Mouse (Mus musculus) spleen, adult 2 months (tissue): ENCODE results near the gene Eif3m. TPM values are rescaled to one million over a fixed set of nuclear protein-coding genes. Genes with fewer than 3 reads are reported as not detected.

ENCODE experiments used
- DNase-seq, 2 experiments: peaks; one replicate each; pipeline versions ENCODE4 v3.0.0 to v3.0.0-alpha.2; 2012 to 2021; ENCODE audit warnings: low spot score in 2 of 2, low read depth in 1 of 2
- H3K27ac ChIP-seq: fragments of 200-500 bp; 2 replicates; pipeline ENCODE4 v1.5.1; 2012; ENCODE audit warnings: low read length, inconsistent platforms; ENCODE audit not compliant: insufficient read depth
- H3K27me3 ChIP-seq: fragments of 200-500 bp; 2 replicates; pipeline ENCODE4 v1.6.1; 2012; ENCODE audit warnings: mild to moderate bottlenecking, moderate library complexity, low read length, inconsistent platforms; ENCODE audit not compliant: control insufficient read depth, insufficient read depth
- H3K36me3 ChIP-seq: fragments of 200-500 bp; 2 replicates; pipeline ENCODE4 v1.6.1; 2012; ENCODE audit warnings: mild to moderate bottlenecking, low read length, inconsistent platforms; ENCODE audit not compliant: control insufficient read depth, insufficient read depth
- H3K4me1 ChIP-seq: fragments of 200-500 bp; 2 replicates; pipeline ENCODE4 v1.6.1; 2011; ENCODE audit warnings: inconsistent platforms; ENCODE audit not compliant: control insufficient read depth, insufficient read depth, insufficient read length
- H3K4me3 ChIP-seq: fragments of 200-500 bp; 2 replicates; pipeline ENCODE4 v1.5.1; 2011; ENCODE audit warnings: mild to moderate bottlenecking, inconsistent platforms; ENCODE audit not compliant: insufficient read depth, insufficient read length; ENCODE audit errors: extremely low read depth
- CTCF ChIP-seq: fragments of 200-500 bp; IDR thresholded peaks from 2 replicates; pipeline ENCODE4 v1.5.1; 2011; ENCODE audit warnings: mild to moderate bottlenecking, inconsistent platforms; ENCODE audit not compliant: insufficient read depth, insufficient read length, insufficient replicate concordance; ENCODE audit errors: extremely low read depth
- POLR2A ChIP-seq: fragments of 200-500 bp; IDR thresholded peaks from 2 replicates; pipeline ENCODE4 v1.6.1; 2011; ENCODE audit warnings: low read depth, low read length, inconsistent platforms
- WGBS: fragments of 180-500 bp; shearing (Covaris S2); methylation state at CpG from one replicate; pipeline ENCODE4 v1.1.7; 2018; 5-methylcytosine and 5-hydroxymethylcytosine counted together
- polyA plus RNA-seq: library from polyadenylated mRNA; depleted of rRNA; stranded (reverse); fragments of >200 nt; gene quantifications from 2 replicates; pipeline ENCODE4 v1.2.3, GENCODE M21; 2012; rRNA removed

Gene Eif3m
- polyA plus RNA-seq, 1 experiment, result 17.2 TPM

DNA sequence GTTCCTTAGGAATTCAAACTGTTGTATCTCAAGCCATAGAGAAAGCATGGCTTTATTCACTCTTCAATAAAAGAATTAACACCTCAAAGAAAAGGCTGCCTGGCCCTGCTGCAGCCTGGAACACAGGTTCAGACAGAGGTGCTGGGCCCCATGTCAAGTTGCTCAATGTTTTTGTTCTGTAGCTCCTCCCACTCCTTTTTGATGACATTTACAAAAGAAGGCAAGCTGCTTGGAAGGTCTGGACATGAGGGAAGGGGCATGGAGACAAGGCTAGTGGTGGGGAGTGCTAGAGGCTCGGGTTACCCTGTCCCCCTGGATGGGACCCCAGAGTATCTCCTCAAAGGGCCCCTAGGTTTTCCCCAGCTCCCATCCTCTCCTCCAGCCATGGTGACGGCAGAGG, 35.2 kb downstream of the Eif3m start:
- TF ChIP-seq POLR2A, result no peak
- TF ChIP-seq CTCF, result no peak
- DNase-seq, result no peak
- 78% methylated on average over 2 of the region's 2 CpGs for WGBS
- no peak overlapping the region for H3K27ac ChIP-seq
- peaks cover 3% of the 10 kb centered on the region; the same call in 1 of the 2 replicates for H3K4me1 ChIP-seq
- H3K27me3 ChIP-seq, result no peaks in the 10 kb centered on the region
- no peaks in the 10 kb centered on the region for H3K36me3 ChIP-seq
- H3K4me3 ChIP-seq, result no peak overlapping the region

GRCm38 (mm10) chr2:104964492-104964891, 52.4 kb downstream of the Eif3m start:
- Histone ChIP-seq H3K27ac (no peak overlapping the region), H3K4me3 (no peak overlapping the region), H3K4me1 (no peaks in the 10 kb centered on the region), H3K27me3 (no peaks in the 10 kb centered on the region), H3K36me3 (no peaks in the 10 kb centered on the region)
- DNase-seq, result no peak
- TF ChIP-seq POLR2A (no peak), CTCF (no peak)
- 43% methylated on average over 1 of the region's 1 CpGs for WGBS

Other genes starting within 250 kb of the Eif3m start
- gene Qser1, start 200.3 kb downstream of the Eif3m start, polyA plus RNA-seq, result 1.6 and 1.7 TPM in 2 replicates
- 0.14 and 0.32 TPM in 2 replicates for gene Prrg4, start 167.2 kb downstream of the Eif3m start, polyA plus RNA-seq
- 0.66 and 1.1 TPM in 2 replicates for gene Ccdc73, start 149.3 kb downstream of the Eif3m start, polyA plus RNA-seq
- gene Gm11060, start 74.9 kb upstream of the Eif3m start, polyA plus RNA-seq, result not detected in 2 replicates
- 18.5 and 30.7 TPM in 2 replicates for gene Wt1, start 109.4 kb upstream of the Eif3m start, polyA plus RNA-seq
- 0.06 and 0.57 TPM in 2 replicates for gene Them7, start 207.2 kb upstream of the Eif3m start, polyA plus RNA-seq